Mouse (Mus musculus) liver, adult 2 months (tissue): Measurements from ENCODE around the gene Btbd2. TPM values are rescaled to one million over a fixed set of nuclear protein-coding genes. Genes with fewer than 3 reads are reported as not detected.
"Not testable (repeated sequence)": the region's sequence is repeated elsewhere in the genome, so short reads cannot be mapped to it uniquely, and the experiment has no call there.

Source experiments
- DNase-seq: peaks from one replicate; pipeline ENCODE4 v3.0.0-alpha.2; 2011; ENCODE audit warnings: low read depth, low spot score; ENCODE audit errors: extremely low read depth
- H3K27ac ChIP-seq: fragments of 200-500 bp; replicated peaks from 2 replicates; pipeline ENCODE4 v1.5.1; 2012; ENCODE audit warnings: low read depth, mild to moderate bottlenecking, control low read depth, inconsistent platforms, low read length; ENCODE audit not compliant: insufficient read depth
- H3K27me3 ChIP-seq: fragments of 200-500 bp; 2 replicates; pipeline ENCODE4 v1.6.1; 2012; ENCODE audit warnings: mild to moderate bottlenecking, moderate library complexity, low read length, inconsistent platforms; ENCODE audit not compliant: control insufficient read depth, insufficient read depth
- H3K36me3 ChIP-seq: fragments of 200-500 bp; 2 replicates; pipeline ENCODE4 v1.6.1; 2012; ENCODE audit warnings: low read length, inconsistent platforms; ENCODE audit not compliant: control insufficient read depth, insufficient read depth
- H3K4me1 ChIP-seq: fragments of 200-500 bp; 2 replicates; pipeline ENCODE4 v1.6.1; 2011; ENCODE audit warnings: low read length; ENCODE audit not compliant: control insufficient read depth, insufficient read depth
- H3K4me3 ChIP-seq: fragments of 200-500 bp; 2 replicates; pipeline ENCODE4 v1.5.1; 2011; ENCODE audit warnings: low read depth, mild to moderate bottlenecking, control low read depth, low read length, moderate library complexity; ENCODE audit not compliant: insufficient read depth
- H3K79me2 ChIP-seq: fragments of 200-500 bp; 2 replicates; pipeline ENCODE4 v1.6.1; 2012; ENCODE audit warnings: inconsistent platforms, mild to moderate bottlenecking, low read length, moderate library complexity; ENCODE audit not compliant: control insufficient read depth, insufficient read depth
- H3K9ac ChIP-seq: fragments of 200-500 bp; 2 replicates; pipeline ENCODE4 v1.6.1; 2012; ENCODE audit warnings: low read depth, mild to moderate bottlenecking, control low read depth, inconsistent platforms, low read length
- CTCF ChIP-seq: fragments of 200-500 bp; IDR thresholded peaks from 2 replicates; pipeline ENCODE4 v1.5.1; 2011; ENCODE audit warnings: low read depth, low read length, control low read depth
- POLR2A ChIP-seq: fragments of 200-500 bp; IDR thresholded peaks from 2 replicates; pipeline ENCODE4 v1.6.1; 2011; ENCODE audit warnings: low read length, control low read depth; ENCODE audit not compliant: insufficient read depth; ENCODE audit errors: extremely low read depth
- WGBS: fragments of 180-500 bp; shearing (Covaris S2); methylation state at CpG from one replicate; pipeline ENCODE4 v1.1.7; 2018; 5-methylcytosine and 5-hydroxymethylcytosine counted together
- polyA plus RNA-seq: library from polyadenylated mRNA; depleted of rRNA; stranded (reverse); fragments of >200 nt; gene quantifications from 2 replicates; pipeline ENCODE4 v1.2.3, GENCODE M21; 2012
- total RNA-seq: library from RNA; depleted of rRNA; stranded (reverse); fragments of >200 nt; gene quantifications from 2 replicates; pipeline ENCODE4 v1.2.3, GENCODE M21; 2014

Gene Btbd2
- total and polyA plus RNA-seq, 2 experiments = 16.2 to 36.1 TPM

- no peaks in the 10 kb centered on the region for H3K27me3 ChIP-seq
- TF ChIP-seq POLR2A (no peak), CTCF (no peak)
- no peaks in the 10 kb centered on the region for H3K36me3 ChIP-seq
- no peaks in the 10 kb centered on the region for H3K4me1 ChIP-seq
- H3K79me2 ChIP-seq = peaks cover 16% of the 10 kb centered on the region
- H3K27ac ChIP-seq = no peak overlapping the region
- no peak overlapping the region for H3K9ac ChIP-seq
- 92% methylated on average over 9 of the region's 9 CpGs for WGBS
- DNase-seq = no peak
- no peak overlapping the region for H3K4me3 ChIP-seq
These were observed 46.6 kb downstream of the Btbd2 start for GRCm38 (mm10) chr10:80610116-80610785.

DNA sequence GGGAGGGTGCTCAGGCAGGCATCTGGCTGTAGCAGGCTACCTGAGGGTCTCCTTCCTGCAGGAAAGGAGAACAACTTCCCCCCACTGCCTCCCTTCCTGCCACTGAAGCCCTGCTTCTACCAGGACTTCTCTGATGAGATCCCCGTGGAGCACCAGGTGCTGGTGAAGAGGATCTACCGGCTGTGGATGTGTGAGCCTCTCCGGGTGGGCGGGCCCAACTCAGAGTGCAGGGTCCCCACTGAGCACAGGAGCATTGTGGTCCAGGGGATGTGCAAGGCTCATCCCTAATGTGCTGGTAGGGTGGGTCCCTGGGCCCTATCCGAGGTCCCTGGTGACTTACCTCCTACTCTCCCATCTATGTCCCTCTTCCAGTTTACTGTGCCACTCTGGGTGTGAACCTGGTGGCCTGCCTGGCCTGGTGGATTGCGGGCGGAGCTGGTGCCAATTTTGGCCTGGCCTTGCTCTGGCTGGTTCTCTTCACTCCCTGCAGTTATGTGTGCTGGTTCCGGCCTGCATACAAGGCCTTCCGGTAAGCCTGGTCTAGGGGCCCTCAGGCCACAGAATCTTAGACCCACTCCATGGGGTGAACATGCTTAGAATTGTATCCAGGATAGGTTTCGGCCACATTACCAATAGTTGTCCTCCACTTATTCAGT, 47.5 kb downstream of the Btbd2 start:
- Histone ChIP-seq H3K27me3 (no peaks in the 10 kb centered on the region), H3K27ac (no peak overlapping the region), H3K36me3 (no peaks in the 10 kb centered on the region), H3K4me3 (no peak overlapping the region), H3K79me2 (peaks cover 23% of the 10 kb centered on the region), H3K4me1 (no peaks in the 10 kb centered on the region), H3K9ac (no peak overlapping the region)
- no peak for DNase-seq
- TF ChIP-seq CTCF = no peak
- no peak for TF ChIP-seq POLR2A
- WGBS = 92% methylated on average over 10 of the region's 10 CpGs

DNA sequence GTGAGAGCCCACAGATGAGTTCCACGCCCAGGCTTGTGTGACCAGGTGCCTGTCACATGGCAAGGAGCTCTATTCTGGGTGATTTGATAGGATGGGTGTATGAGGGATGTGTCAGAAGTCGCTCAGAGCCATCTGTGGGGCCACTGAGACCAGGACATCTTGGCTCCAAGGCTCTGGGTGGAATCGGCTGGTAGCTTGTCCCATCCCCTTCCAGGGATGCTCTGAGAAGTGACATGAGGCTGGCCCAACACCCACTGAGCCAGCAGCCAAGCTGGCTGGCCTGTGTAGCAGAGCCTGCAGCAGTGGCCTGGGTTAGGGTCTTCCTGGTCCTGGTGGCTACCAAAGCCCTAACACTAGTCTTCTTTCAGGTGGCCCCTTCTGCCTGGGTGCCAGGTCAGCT, 48.4 kb downstream of the Btbd2 start:
- peaks cover 32% of the 10 kb centered on the region for H3K79me2 ChIP-seq
- peaks cover 5% of the 10 kb centered on the region for H3K4me1 ChIP-seq
- H3K27me3 ChIP-seq = no peaks in the 10 kb centered on the region
- DNase-seq = no peak
- WGBS = 95% methylated on average over 3 of the region's 3 CpGs
- H3K9ac ChIP-seq = no peak overlapping the region
- H3K36me3 ChIP-seq = no peaks in the 10 kb centered on the region
- TF ChIP-seq POLR2A (no peak), CTCF (no peak)
- no peak overlapping the region for H3K27ac ChIP-seq
- no peak overlapping the region for H3K4me3 ChIP-seq

- peaks cover 11% of the 10 kb centered on the region for H3K4me1 ChIP-seq
- peaks cover 33% of the 10 kb centered on the region for H3K79me2 ChIP-seq
- H3K36me3 ChIP-seq = no peaks in the 10 kb centered on the region
- WGBS = 96% methylated on average over 34 of the region's 34 CpGs
- H3K4me3 ChIP-seq = no peak overlapping the region
- no peak overlapping the region for H3K9ac ChIP-seq
- H3K27me3 ChIP-seq = no peaks in the 10 kb centered on the region
- no peak for DNase-seq
- H3K27ac ChIP-seq = no peak overlapping the region
- TF ChIP-seq POLR2A (no peak), CTCF (no peak)
These were observed 50.0 kb downstream of the Btbd2 start for GRCm38 (mm10) chr10:80606737-80607350.

GRCm38 (mm10) chr10:80606306-80606705, 50.6 kb downstream of the Btbd2 start:
- 87% methylated on average over 23 of the region's 23 CpGs for WGBS
- H3K4me1 ChIP-seq = peaks cover 11% of the 10 kb centered on the region
- H3K9ac ChIP-seq = no peak overlapping the region
- no peaks in the 10 kb centered on the region for H3K36me3 ChIP-seq
- H3K27me3 ChIP-seq = no peaks in the 10 kb centered on the region
- DNase-seq = no peak
- peaks cover 33% of the 10 kb centered on the region for H3K79me2 ChIP-seq
- H3K27ac ChIP-seq = no peak overlapping the region
- TF ChIP-seq CTCF = no peak
- TF ChIP-seq POLR2A = no peak
- no peak overlapping the region for H3K4me3 ChIP-seq

GRCm38 (mm10) chr10:80605721-80606120, 51.1 kb downstream of the Btbd2 start, which contains the start of gene Gm49322:
Gene Gm49322 (plus strand): TSS chr10:80606021.
- H3K79me2 ChIP-seq = peaks cover 33% of the 10 kb centered on the region
- not testable (repeated sequence) for H3K27ac ChIP-seq, H3K9ac ChIP-seq, H3K36me3 ChIP-seq, DNase-seq, H3K4me3 ChIP-seq, H3K27me3 ChIP-seq
- WGBS = 87% methylated on average over 4 of the region's 4 CpGs
- peaks cover 11% of the 10 kb centered on the region for H3K4me1 ChIP-seq
